Mouse (Mus musculus): ENCODE measurements around the gene Naa16. TPM values are rescaled to one million over a fixed set of nuclear protein-coding genes. Genes with fewer than 3 reads are reported as not detected.
"Not testable (repeated sequence)": the region's sequence is repeated elsewhere in the genome, so short reads cannot be mapped to it uniquely, and the experiment has no call there.

Naa16 gene
- total RNA-seq (2021), result 10 to 100 TPM; 12.2 to 18.1 TPM

GRCm38 (mm10) chr14:79390265-79390926 lies at the start of gene Naa16:
Naa16 (minus strand) TSS chr14:79390778.
- intact Hi-C loops (cut with DNase I), result loop anchor here (5.0 kb wide), 1 partner anchor 172 kb away; no protein-coding TSS in a partner anchor
- DNase-seq, result peak; percentile 97

DNA sequence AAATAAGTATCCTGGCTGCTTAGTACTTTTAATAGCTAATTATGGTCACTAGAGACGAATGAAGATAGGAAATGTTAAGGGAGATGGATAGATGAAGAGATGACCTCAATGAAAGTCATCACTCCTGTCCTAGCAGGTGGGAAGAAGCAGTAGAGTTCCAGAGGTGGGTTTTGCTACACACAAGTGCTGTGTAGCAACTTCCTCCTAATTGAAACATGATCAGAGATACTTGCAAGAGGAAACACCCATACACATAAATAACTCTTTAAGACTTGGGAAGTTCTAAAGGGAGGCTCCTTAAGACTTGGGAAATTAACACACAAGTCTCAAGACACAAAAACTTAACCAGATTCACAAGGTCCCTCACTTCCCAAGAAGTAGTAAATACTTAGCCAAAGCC lies 43.5 kb upstream of the Naa16 start:
- no peak for DNase-seq
- intact Hi-C loops (cut with DNase I), result no loop called here

DNA sequence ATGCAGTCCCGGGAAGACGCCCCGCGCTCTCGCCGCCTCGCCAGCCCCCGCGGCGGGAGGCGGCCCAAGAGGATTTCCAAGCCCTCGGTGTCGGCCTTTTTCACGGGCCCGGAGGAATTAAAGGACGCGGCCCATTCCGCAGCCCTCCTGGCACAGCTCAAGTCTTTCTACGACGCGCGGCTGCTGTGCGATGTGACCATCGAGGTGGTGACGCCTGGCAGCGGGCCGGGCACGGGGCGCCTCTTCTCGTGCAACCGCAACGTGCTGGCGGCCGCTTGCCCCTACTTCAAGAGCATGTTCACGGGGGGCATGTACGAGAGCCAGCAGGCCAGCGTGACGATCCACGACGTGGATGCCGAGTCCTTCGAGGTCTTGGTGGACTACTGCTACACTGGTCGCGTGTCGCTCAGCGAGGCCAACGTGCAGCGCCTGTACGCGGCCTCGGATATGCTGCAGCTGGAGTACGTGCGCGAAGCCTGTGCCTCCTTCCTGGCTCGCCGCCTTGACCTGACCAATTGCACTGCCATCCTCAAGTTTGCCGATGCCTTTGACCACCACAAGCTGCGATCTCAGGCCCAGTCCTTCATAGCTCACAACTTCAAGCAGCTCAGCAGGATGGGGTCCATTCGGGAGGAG lies 36.3 kb upstream of the Naa16 start:
- intact Hi-C loops (cut with DNase I), result not testable (repeated sequence)
- DNase-seq, result peak; percentile 20 to 24

DNA sequence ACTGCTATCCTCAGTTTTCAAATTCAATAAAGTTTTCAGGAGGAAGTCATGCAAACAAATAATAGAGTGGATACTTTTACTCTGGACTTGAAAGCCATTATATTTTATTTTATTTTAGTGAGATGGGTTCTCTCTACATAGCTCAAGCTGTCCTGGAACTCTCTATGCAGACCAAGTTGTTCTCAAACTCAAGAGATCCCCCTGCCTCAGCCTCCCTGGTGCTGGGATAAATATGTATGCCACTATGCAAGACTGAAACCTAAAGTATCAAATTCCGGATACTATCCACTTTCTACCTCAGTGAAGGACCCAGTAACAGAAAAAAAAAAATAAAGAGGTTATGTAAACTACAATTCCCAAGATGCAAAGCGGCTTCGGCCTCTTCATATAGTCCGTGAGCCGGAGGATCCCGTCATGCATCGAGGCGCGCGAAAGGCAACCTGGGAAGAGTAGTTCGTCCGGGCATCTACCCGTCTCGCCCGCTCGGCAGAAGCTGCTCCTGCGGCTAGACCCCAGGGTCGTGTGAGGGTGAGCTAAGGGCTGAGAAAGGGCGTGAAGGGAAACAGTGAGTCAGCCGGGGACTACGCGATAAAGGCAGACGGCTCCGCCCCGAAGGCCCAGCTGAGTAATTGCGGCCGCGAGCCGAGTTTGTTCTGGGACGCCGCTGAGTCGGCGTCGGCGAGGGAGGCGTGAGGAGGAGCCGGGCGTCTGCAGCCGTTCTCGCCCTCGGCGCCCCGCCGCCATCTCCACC lies 35.6 kb upstream of the Naa16 start, which contains the start of gene Kbtbd7:
Kbtbd7 (plus strand) TSS at position 533 of the 751 bp plus-strand sequence.
- peak; percentile 96 to 97 for DNase-seq
- intact Hi-C loops (cut with DNase I), result no loop called here

GRCm38 (mm10) chr14:79420083-79420685 lies 29.6 kb upstream of the Naa16 start:
- intact Hi-C loops (cut with DNase I), result no loop called here
- DNase-seq, result no peak

DNA sequence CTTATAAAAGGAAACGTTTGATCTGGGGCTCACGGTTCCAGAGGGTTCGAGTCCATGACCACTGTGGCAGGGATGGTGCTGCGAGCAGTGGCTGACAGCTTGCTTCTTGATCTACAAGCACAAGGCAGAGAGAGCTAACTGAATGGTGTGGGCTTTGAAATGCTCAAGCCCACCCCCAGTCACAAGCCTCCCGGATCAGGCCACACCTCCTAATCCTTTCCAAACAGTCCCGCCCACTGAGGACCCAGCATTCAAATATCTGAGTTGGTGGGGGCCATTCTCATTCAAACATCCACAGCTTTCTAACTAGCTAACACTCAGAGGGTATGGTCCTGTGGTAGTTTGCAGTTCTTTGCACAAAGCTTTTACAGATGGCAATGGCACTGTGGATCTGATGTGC lies 22.5 kb upstream of the Naa16 start:
- DNase-seq, result no peak
- intact Hi-C loops (cut with DNase I), result no loop called here

DNA sequence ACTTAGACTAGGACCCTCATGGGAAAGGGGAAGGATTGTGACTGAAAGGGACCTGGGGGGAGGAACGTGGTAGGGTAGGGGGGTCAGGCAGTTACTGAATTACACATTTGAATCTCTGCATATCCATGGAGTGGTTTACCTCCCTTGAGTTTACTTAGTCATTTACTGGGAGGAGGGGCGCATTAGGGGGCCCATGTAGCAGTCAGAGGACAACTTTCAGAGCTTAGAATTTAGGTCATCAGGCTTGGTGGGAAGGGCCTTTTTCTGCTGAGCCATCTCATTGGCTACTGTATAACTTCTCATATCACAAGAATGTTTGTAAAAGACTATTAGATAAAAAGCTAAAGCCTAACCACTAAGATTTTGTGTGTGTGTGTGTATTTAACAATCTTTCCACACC lies 20.1 kb upstream of the Naa16 start:
- intact Hi-C loops (cut with DNase I), result no loop called here
- no peak for DNase-seq

GRCm38 (mm10) chr14:79409278-79409830 lies 18.8 kb upstream of the Naa16 start:
- intact Hi-C loops (cut with DNase I), result no loop called here
- DNase-seq, result no peak

- intact Hi-C loops (cut with DNase I), result no loop called here
- DNase-seq, result no peak
These were observed 17.1 kb upstream of the Naa16 start for GRCm38 (mm10) chr14:79407641-79408040.

DNA sequence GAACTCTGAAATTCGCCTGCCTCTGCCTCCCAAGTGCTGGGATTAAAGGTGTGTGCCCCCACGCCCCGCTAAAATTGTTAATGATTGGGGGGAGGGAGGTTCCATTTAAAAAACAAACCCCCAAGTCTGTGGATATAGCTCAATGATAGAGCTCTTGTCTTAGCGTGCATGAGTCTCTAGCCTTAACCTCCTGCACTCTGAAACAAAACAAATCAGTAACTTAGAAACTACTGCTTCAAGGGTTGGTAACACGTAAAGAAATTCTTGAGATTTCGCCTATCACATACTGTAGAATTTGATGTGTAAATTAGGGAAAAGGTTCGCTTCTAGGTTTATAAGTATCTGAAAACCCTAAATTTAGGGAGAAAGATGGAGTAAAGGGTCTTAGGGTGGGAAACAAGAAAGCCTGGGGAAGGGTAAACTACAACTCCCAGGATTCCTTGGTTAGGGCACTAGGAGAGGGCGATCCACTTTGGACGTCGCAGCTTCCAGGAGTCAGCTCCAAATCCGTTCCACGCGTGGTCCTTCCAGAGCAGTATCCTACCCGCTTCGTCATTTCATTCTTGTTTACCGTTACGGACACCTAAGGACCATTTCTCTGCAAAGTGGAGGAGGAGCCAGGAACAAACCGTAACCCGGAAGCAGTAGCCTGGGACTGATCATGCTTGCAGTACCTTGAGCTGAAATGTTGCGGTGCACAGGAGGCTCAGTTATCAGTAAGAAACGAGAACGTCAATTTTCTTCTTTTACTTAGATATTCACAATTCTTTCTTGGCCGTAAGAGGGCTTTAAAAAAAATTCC lies 6.9 kb upstream of the Naa16 start, which contains the start of gene Mtrf1:
Mtrf1 (plus strand) TSS at position 452 of the 802 bp plus-strand sequence.
- DNase-seq, result peak; percentile 70 to 82
- intact Hi-C loops (cut with DNase I), result loop anchor here (1.0 kb wide), 1 partner anchor 70 kb away; no protein-coding TSS in a partner anchor

DNA sequence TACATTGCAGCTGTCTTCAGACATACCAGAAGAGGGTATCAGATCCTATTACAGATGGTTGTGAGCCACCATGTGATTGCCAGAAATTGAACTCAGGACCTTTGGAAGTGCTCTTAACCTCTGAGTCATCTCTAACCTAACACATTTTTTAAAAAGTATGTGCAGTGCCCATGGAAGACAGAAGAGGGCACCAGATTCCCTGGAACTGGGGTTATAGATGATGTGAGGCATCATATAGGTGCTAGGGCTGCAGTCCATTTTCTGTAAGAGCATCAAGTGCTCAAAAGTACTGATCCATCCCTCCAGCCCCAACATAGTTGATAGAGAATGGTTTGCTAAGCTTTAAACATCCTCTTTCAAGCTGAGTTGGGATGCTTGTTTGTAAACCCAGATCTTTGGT lies 4.0 kb upstream of the Naa16 start:
- intact Hi-C loops (cut with DNase I), result loop anchor here (1.0 to 5.0 kb wide), 3 partner anchors 56 to 168 kb away; partner anchors contain the start of gene Kbtbd6
- peak; percentile 38 to 42 for DNase-seq

- intact Hi-C loops (cut with DNase I), result loop anchor here (5.0 kb wide), 1 partner anchor 169 kb away; no protein-coding TSS in a partner anchor
- no peak for DNase-seq
These were observed 2.7 kb upstream of the Naa16 start for GRCm38 (mm10) chr14:79393289-79393688.

GRCm38 (mm10) chr14:79389438-79390264 lies 927 bp downstream of the Naa16 start:
- intact Hi-C loops (cut with DNase I), result loop anchor here (5.0 kb wide), 1 partner anchor 173 kb away; no protein-coding TSS in a partner anchor
- DNase-seq, result peak; percentile 74 to 78

- intact Hi-C loops (cut with DNase I), result no loop called here
- DNase-seq, result no peak
These were observed 2.3 kb downstream of the Naa16 start for GRCm38 (mm10) chr14:79388304-79388703.

GRCm38 (mm10) chr14:79383120-79383519 lies 7.5 kb downstream of the Naa16 start:
- DNase-seq, result no peak
- intact Hi-C loops (cut with DNase I), result no loop called here

GRCm38 (mm10) chr14:79377041-79377440 lies 13.5 kb downstream of the Naa16 start:
- intact Hi-C loops (cut with DNase I), result no loop called here

GRCm38 (mm10) chr14:79358055-79358454 lies 32.5 kb downstream of the Naa16 start:
- intact Hi-C loops (cut with DNase I), result no loop called here
- DNase-seq, result no peak

More at GRCm38 (mm10) chr14:79377041-79377440, 13.5 kb downstream of the Naa16 start:
- no peak for DNase-seq

DNA sequence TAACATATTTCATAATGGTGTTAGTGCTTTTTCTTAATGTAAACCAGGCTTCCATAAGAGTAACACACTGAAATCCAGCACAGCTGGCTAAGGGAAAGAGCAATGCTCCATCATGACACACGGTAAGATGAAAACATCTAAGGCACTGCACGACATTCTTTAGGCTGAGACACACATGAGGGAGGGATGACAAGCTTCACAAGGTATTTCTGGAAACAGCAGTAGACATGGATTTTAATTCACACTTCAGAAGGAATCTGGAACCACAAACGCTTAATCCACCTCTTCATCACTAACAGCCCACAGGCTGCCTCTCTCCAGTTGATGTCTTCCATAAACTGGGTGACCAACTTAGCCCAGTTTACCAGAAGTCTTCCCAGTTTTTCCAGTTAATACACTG lies 44.2 kb downstream of the Naa16 start:
- intact Hi-C loops (cut with DNase I), result no loop called here
- no peak for DNase-seq

- no peak for DNase-seq
- intact Hi-C loops (cut with DNase I), result no loop called here
These were observed 55.0 kb downstream of the Naa16 start for GRCm38 (mm10) chr14:79335613-79336012.
